Mouse (Mus musculus): ENCODE results near the gene Cwf19l1. TPM values are rescaled to one million over a fixed set of nuclear protein-coding genes. Genes with fewer than 3 reads are reported as not detected.

The Cwf19l1 gene
- 10.7 and 12.5 TPM in 2 replicates for polyA plus RNA-seq (2015; fragmentation: Nextera tagmentation; extraction: Ambion mirVana)

GRCm38 (mm10) chr19:44135072-44135959 lies at the start of gene Cwf19l1:
Gene Cwf19l1, minus strand, starts transcription at chr19:44135876.
- Histone ChIP-seq H3K4me1 (replicated peaks; ENCODE audit: control insufficient read depth, insufficient read depth, low read length) (no peaks in the 10 kb centered on the region; the same call in 1 of the 2 replicates), H3K9ac (ENCODE audit: low read depth, low read length) (peak within 1 kb of the TSS; percentile 67)
- under 1% methylated on average over 45 of the region's 45 CpGs for WGBS

DNA sequence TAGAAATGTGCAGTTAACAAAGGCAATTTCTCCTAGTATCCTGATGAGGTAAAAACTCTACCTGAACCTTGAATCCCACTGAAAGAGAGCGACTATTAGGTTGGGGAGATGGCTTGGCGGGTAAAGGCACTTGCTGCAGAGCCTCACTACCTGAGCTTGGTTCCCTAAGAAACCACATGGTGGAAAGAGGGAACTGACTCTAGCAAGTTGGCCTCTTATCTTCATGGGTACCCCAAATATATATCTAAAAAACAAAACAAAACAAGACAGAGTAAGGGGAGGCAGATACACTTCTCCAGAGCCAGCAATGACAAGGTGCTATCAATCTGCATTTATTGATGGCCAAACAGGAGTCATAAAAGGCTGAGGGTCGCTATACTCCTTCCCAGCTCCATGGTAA lies 48.3 kb upstream of the Cwf19l1 start:
- Histone ChIP-seq H3K27ac (ENCODE audit: low read depth, low read length) (no peak overlapping the region), H3K4me3 (ENCODE audit: low read depth, low read length) (no peak overlapping the region), H3K4me2 (replicated peaks; ENCODE audit: low read depth) (no peak overlapping the region), H3K9ac (ENCODE audit: low read depth, low read length) (no peak overlapping the region), H3K27me3 (replicated peaks; ENCODE audit: control insufficient read depth, insufficient read depth, low read length) (no peaks in the 10 kb centered on the region), H3K36me3 (ENCODE audit: control insufficient read depth, insufficient read depth) (no peaks in the 10 kb centered on the region), H3K4me1 (replicated peaks; ENCODE audit: control insufficient read depth, insufficient read depth, low read length) (no peaks in the 10 kb centered on the region), H3K9me3 (ENCODE audit: control insufficient read depth) (no peaks in the 10 kb centered on the region)
- TF ChIP-seq CTCF (IDR thresholded peaks at IDR 0.05; ENCODE audit: low read depth) = no peak
- ATAC-seq = no peak
- WGBS = 66% methylated on average over 3 of the region's 3 CpGs

More at GRCm38 (mm10) chr19:44135072-44135959, at the start of gene Cwf19l1:
- peak; percentile 90 for ATAC-seq
- Histone ChIP-seq H3K27me3 (replicated peaks; ENCODE audit: control insufficient read depth, insufficient read depth, low read length) (no peaks in the 10 kb centered on the region), H3K9me3 (ENCODE audit: control insufficient read depth) (no peaks in the 10 kb centered on the region), H3K4me2 (replicated peaks; ENCODE audit: low read depth) (peak within 1 kb of the TSS; percentile 69), H3K4me3 (ENCODE audit: low read depth, low read length) (peak within 1 kb of the TSS; percentile 74), H3K36me3 (ENCODE audit: control insufficient read depth, insufficient read depth) (peaks cover 16% of the 10 kb centered on the region), H3K27ac (ENCODE audit: low read depth, low read length) (peak within 1 kb of the TSS; percentile 51; the same call in 1 of the 2 replicates)
- TF ChIP-seq CTCF (IDR thresholded peaks at IDR 0.05; ENCODE audit: low read depth) = no peak

- Histone ChIP-seq H3K4me2 (replicated peaks; ENCODE audit: low read depth) (no peak overlapping the region), H3K9ac (ENCODE audit: low read depth, low read length) (no peak overlapping the region), H3K4me1 (replicated peaks; ENCODE audit: control insufficient read depth, insufficient read depth, low read length) (no peaks in the 10 kb centered on the region), H3K9me3 (ENCODE audit: control insufficient read depth) (no peaks in the 10 kb centered on the region), H3K36me3 (ENCODE audit: control insufficient read depth, insufficient read depth) (no peaks in the 10 kb centered on the region), H3K27me3 (replicated peaks; ENCODE audit: control insufficient read depth, insufficient read depth, low read length) (no peaks in the 10 kb centered on the region), H3K27ac (ENCODE audit: low read depth, low read length) (no peak overlapping the region), H3K4me3 (ENCODE audit: low read depth, low read length) (no peak overlapping the region)
- 87% methylated on average over 1 of the region's 1 CpGs for WGBS
- no peak for ATAC-seq
- no peak for TF ChIP-seq CTCF (IDR thresholded peaks at IDR 0.05; ENCODE audit: low read depth)
Observed at GRCm38 (mm10) chr19:44180502-44180901, 44.8 kb upstream of the Cwf19l1 start.

GRCm38 (mm10) chr19:44176741-44177140 lies 41.1 kb upstream of the Cwf19l1 start:
- Histone ChIP-seq H3K4me3 (ENCODE audit: low read depth, low read length) (no peak overlapping the region), H3K4me1 (replicated peaks; ENCODE audit: control insufficient read depth, insufficient read depth, low read length) (no peaks in the 10 kb centered on the region), H3K27ac (ENCODE audit: low read depth, low read length) (no peak overlapping the region), H3K27me3 (replicated peaks; ENCODE audit: control insufficient read depth, insufficient read depth, low read length) (no peaks in the 10 kb centered on the region), H3K4me2 (replicated peaks; ENCODE audit: low read depth) (no peak overlapping the region), H3K36me3 (ENCODE audit: control insufficient read depth, insufficient read depth) (no peaks in the 10 kb centered on the region), H3K9ac (ENCODE audit: low read depth, low read length) (no peak overlapping the region), H3K9me3 (ENCODE audit: control insufficient read depth) (no peaks in the 10 kb centered on the region)
- TF ChIP-seq CTCF (IDR thresholded peaks at IDR 0.05; ENCODE audit: low read depth) = no peak
- ATAC-seq = no peak
- WGBS = 81% methylated on average over 3 of the region's 3 CpGs

- 68% methylated on average over 8 of the region's 8 CpGs for WGBS
- Histone ChIP-seq H3K4me1 (replicated peaks; ENCODE audit: control insufficient read depth, insufficient read depth, low read length) (no peaks in the 10 kb centered on the region), H3K36me3 (ENCODE audit: control insufficient read depth, insufficient read depth) (no peaks in the 10 kb centered on the region), H3K4me3 (ENCODE audit: low read depth, low read length) (no peak overlapping the region), H3K27ac (ENCODE audit: low read depth, low read length) (no peak overlapping the region), H3K4me2 (replicated peaks; ENCODE audit: low read depth) (no peak overlapping the region), H3K27me3 (replicated peaks; ENCODE audit: control insufficient read depth, insufficient read depth, low read length) (no peaks in the 10 kb centered on the region), H3K9me3 (ENCODE audit: control insufficient read depth) (no peaks in the 10 kb centered on the region), H3K9ac (ENCODE audit: low read depth, low read length) (no peak overlapping the region)
- TF ChIP-seq CTCF (IDR thresholded peaks at IDR 0.05; ENCODE audit: low read depth) = no peak
- no peak for ATAC-seq
Observed at GRCm38 (mm10) chr19:44174835-44175234, 39.2 kb upstream of the Cwf19l1 start.

GRCm38 (mm10) chr19:44161515-44161914 lies 25.8 kb upstream of the Cwf19l1 start:
- ATAC-seq = no peak
- Histone ChIP-seq H3K27me3 (replicated peaks; ENCODE audit: control insufficient read depth, insufficient read depth, low read length) (no peaks in the 10 kb centered on the region), H3K36me3 (ENCODE audit: control insufficient read depth, insufficient read depth) (no peaks in the 10 kb centered on the region), H3K9me3 (ENCODE audit: control insufficient read depth) (no peaks in the 10 kb centered on the region), H3K4me2 (replicated peaks; ENCODE audit: low read depth) (no peak overlapping the region), H3K9ac (ENCODE audit: low read depth, low read length) (no peak overlapping the region), H3K4me1 (replicated peaks; ENCODE audit: control insufficient read depth, insufficient read depth, low read length) (no peaks in the 10 kb centered on the region), H3K27ac (ENCODE audit: low read depth, low read length) (no peak overlapping the region), H3K4me3 (ENCODE audit: low read depth, low read length) (no peak overlapping the region)
- TF ChIP-seq CTCF (IDR thresholded peaks at IDR 0.05; ENCODE audit: low read depth) = peak; percentile 80
- WGBS = 11% methylated on average over 3 of the region's 3 CpGs

All from intestine, postnatal 0 days (tissue).